Mouse (Mus musculus) v-Abl transformed pro-B cells (cell line): ENCODE data around the gene Kcnj12.

Experiments
- in situ Hi-C, 2 experiments: fragments of 400-800 bp; cut with MboI; formaldehyde crosslinking; loops; one replicate each; pipeline ENCODE4 v1.15.1; 2025; ENCODE audit not compliant: unreplicated experiment in 2 of 2

Kcnj12 gene

GRCm38 (mm10) chr11:61051151-61051550 is 28.8 kb downstream of the Kcnj12 start:
- in situ Hi-C loops: no loop called here

- in situ Hi-C loops: no loop called here
Observed at GRCm38 (mm10) chr11:61056871-61057270, 34.5 kb downstream of the Kcnj12 start.

- in situ Hi-C loops: no loop called here
Observed at GRCm38 (mm10) chr11:61059691-61060457, 37.5 kb downstream of the Kcnj12 start.

GRCm38 (mm10) chr11:61060634-61061033 is 38.3 kb downstream of the Kcnj12 start:
- in situ Hi-C loops: no loop called here

- in situ Hi-C loops: no loop called here
Observed at GRCm38 (mm10) chr11:61062548-61063461, 40.4 kb downstream of the Kcnj12 start.

GRCm38 (mm10) chr11:61063503-61063902 is 41.1 kb downstream of the Kcnj12 start:
- in situ Hi-C loops: no loop called here

- in situ Hi-C loops: no loop called here
Observed at GRCm38 (mm10) chr11:61065620-61066019, 43.3 kb downstream of the Kcnj12 start.

GRCm38 (mm10) chr11:61067133-61067835 is 44.9 kb downstream of the Kcnj12 start:
- in situ Hi-C loops: no loop called here

GRCm38 (mm10) chr11:61068866-61069265 is 46.5 kb downstream of the Kcnj12 start:
- in situ Hi-C loops: no loop called here

- in situ Hi-C loops: no loop called here
Observed at GRCm38 (mm10) chr11:61069645-61070044, 47.3 kb downstream of the Kcnj12 start.

- in situ Hi-C loops: loop anchor here (25.0 kb wide), 2 partner anchors 137 to 512 kb away; partner anchors contain the start of gene Map2k3 (in 1 of the 2)
Observed at GRCm38 (mm10) chr11:61074646-61075317, 52.4 kb downstream of the Kcnj12 start.

GRCm38 (mm10) chr11:61075361-61076326 is 53.3 kb downstream of the Kcnj12 start:
- in situ Hi-C loops: loop anchor here (25.0 kb wide), 2 partner anchors 138 to 513 kb away; partner anchors contain the start of gene Map2k3 (in 1 of the 2)

- in situ Hi-C loops: loop anchor here (10.0 to 25.0 kb wide), 3 partner anchors 144 to 519 kb away; partner anchors contain the start of genes Llgl1 (in 1 of the 2) and Map2k3 (in 1 of the 2)
Observed at GRCm38 (mm10) chr11:61081624-61082023, 59.3 kb downstream of the Kcnj12 start.

GRCm38 (mm10) chr11:61090195-61090594 is 67.8 kb downstream of the Kcnj12 start:
- in situ Hi-C loops: loop anchor here (5.0 to 25.0 kb wide), 7 partner anchors 45 to 528 kb away; partner anchors contain the start of genes Llgl1 (in 1 of the 2) and Map2k3 (in 1 of the 2)

GRCm38 (mm10) chr11:61091192-61091591 is 68.8 kb downstream of the Kcnj12 start:
- in situ Hi-C loops: loop anchor here (5.0 to 25.0 kb wide), 7 partner anchors 46 to 529 kb away; partner anchors contain the start of genes Llgl1 (in 1 of the 2) and Map2k3 (in 1 of the 2)

- in situ Hi-C loops: loop anchor here (5.0 to 25.0 kb wide), 7 partner anchors 47 to 529 kb away; partner anchors contain the start of genes Llgl1 (in 1 of the 2) and Map2k3 (in 1 of the 2)
Observed at GRCm38 (mm10) chr11:61091642-61092262, 69.4 kb downstream of the Kcnj12 start.

GRCm38 (mm10) chr11:61098046-61098445 is 75.7 kb downstream of the Kcnj12 start:
- in situ Hi-C loops: loop anchor here (10.0 to 25.0 kb wide), 4 partner anchors 53 to 536 kb away; partner anchors contain the start of gene Map2k3 (in 1 of the 2)
